Mouse (Mus musculus): ENCODE data around the gene Tcaf2. TPM values are rescaled to one million over a fixed set of nuclear protein-coding genes. Genes with fewer than 3 reads are reported as not detected.

The Tcaf2 gene
- total RNA-seq, 4 experiments from 2014 or later: 0.40 to 0.91 (median 0.58) TPM

GRCm38 (mm10) chr6:42577433-42577832 lies 67.6 kb downstream of the Tcaf2 start:
- no peak for DNase-seq (ENCODE audit: low spot score in 2 of 2)

Other genes starting within 250 kb of the Tcaf2 start
- not detected for gene Tas2r143, start 245.0 kb downstream of the Tcaf2 start, total RNA-seq (2022)
- gene Tas2r135, start 239.8 kb downstream of the Tcaf2 start, total RNA-seq (2022): not detected
- not detected for gene Tas2r126, start 210.7 kb downstream of the Tcaf2 start, total RNA-seq (2022)
- gene Olfr458, start 180.1 kb downstream of the Tcaf2 start, total RNA-seq (2022): not detected
- not detected for gene Olfr457, start 168.9 kb downstream of the Tcaf2 start, total RNA-seq (2022)
- not detected for gene Olfr456, start 158.0 kb downstream of the Tcaf2 start, total RNA-seq (2022)
- not detected for gene Olfr455, start 97.7 kb downstream of the Tcaf2 start, total RNA-seq (2022)
- not detected for gene Tcaf3, start 47.6 kb downstream of the Tcaf2 start, total RNA-seq (2022)
- gene Tcaf1, start 64.8 kb upstream of the Tcaf2 start, total RNA-seq (2022): 100 to 1,000 TPM; 212 to 230 (median 223) TPM
- not detected for gene Olfr453, start 94.1 kb upstream of the Tcaf2 start, total RNA-seq (2022)
- not detected for gene Olfr38, start 111.2 kb upstream of the Tcaf2 start, total RNA-seq (2022)
- not detected for gene Olfr452, start 139.8 kb upstream of the Tcaf2 start, total RNA-seq (2022)
- gene Olfr450, start 166.7 kb upstream of the Tcaf2 start, total RNA-seq (2022): not detected
- not detected for gene Olfr449, start 189.1 kb upstream of the Tcaf2 start, total RNA-seq (2022)
- gene Olfr448, start 245.2 kb upstream of the Tcaf2 start, total RNA-seq (2022): not detected

All from left cerebral cortex, adult 8-10 months (tissue).